Mouse (Mus musculus): Measurements from ENCODE around the gene Gstm5. TPM values are rescaled to one million over a fixed set of nuclear protein-coding genes. Genes with fewer than 3 reads are reported as not detected.

The Gstm5 gene
- polyA plus RNA-seq, 1 experiment from 2014 or later: 146 TPM

DNA sequence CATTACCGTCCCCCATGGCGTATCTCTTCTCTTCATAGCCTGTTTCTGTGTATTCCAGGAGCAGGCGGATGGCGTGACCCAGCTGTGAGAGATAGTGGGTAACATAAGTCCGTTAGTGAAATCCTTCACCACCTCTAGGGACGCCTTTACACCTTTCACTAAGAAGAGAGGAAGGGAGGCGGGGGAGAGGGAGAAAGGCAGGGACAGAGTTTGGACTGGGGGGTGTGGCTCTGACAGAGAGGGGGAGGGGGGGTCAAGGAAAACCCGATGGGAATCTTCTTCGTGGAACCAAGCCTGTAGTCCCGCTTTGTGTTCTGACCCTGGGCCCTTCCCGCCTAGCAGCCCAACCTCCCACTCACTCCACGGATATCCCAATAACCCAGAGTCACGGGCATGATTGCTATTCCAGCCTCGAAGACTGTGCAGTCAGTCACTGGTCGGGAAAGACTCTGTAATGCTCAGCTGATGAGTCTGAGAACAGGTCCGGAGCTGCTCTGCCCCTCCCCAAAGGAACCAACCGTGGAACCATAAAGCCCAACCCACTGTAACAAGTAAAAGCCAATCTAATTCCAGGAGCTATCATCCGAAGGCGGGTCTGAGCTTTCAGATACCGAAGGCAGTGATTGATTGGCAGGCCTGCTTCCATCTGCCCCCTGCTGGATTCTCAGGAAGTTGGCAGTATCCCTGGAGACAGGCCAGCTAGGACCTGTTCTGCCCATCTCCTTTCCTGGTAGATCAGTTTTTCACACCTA is 47.8 kb downstream of the Gstm5 start, which contains the start of gene Gstm6:
Gene Gstm6 (minus strand): TSS at position 511 of the 752 bp plus-strand sequence.
- H3K4me1 ChIP-seq: peaks cover 38% of the 10 kb centered on the region
- H3K9me3 ChIP-seq: no peaks in the 10 kb centered on the region
- H3K27ac ChIP-seq: peak within 1 kb of the TSS; percentile 67
- H3K27me3 ChIP-seq (ENCODE audit: insufficient read depth, poor library complexity, severe bottlenecking): 0 out of 2 replicates have a peak, but pooled peaks cover 5% of the 10 kb centered on the region
- H3K4me3 ChIP-seq: peak within 1 kb of the TSS; percentile 54
- WGBS: 7% methylated on average over 20 of the region's 20 CpGs
- no peaks in the 10 kb centered on the region for H3K36me3 ChIP-seq
- peak; percentile 86 for DNase-seq (ENCODE audit: low spot score)

DNA sequence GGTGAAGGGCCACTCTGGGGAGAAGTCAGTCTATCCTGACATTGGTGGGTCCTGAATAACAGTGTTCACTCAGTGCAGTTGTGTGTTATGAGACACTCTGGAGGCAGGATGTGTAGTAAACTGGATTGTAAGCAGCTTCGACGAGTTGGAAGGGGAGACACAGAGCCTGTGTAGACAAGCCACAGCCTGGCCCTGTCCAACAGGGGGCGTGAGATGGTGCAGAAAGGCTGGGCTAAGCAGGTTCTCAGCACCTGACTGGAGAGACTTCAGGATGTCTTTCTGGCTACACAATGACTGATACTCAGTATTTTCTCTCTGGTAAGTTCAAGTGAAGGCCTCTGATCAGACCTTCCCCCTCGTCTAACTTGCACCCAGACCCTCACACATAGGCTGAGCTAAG is 50.1 kb downstream of the Gstm5 start:
- DNase-seq (ENCODE audit: low spot score): no peak
- 54% methylated on average over 4 of the region's 4 CpGs for WGBS

More for the DNA sequence above, 50.1 kb downstream of the Gstm5 start:
- Histone ChIP-seq H3K27me3 (ENCODE audit: insufficient read depth, poor library complexity, severe bottlenecking) (peaks cover 5% of the 10 kb centered on the region; the same call in 1 of the 2 replicates), H3K9me3 (no peaks in the 10 kb centered on the region), H3K4me3 (no peak overlapping the region), H3K36me3 (no peaks in the 10 kb centered on the region), H3K27ac (no peak overlapping the region), H3K4me1 (peaks cover 23% of the 10 kb centered on the region)

Other genes starting within 250 kb of the Gstm5 start
- gene Ahcyl1, start 199.3 kb upstream of the Gstm5 start, polyA plus RNA-seq (2016; fragmentation: Nextera tagmentation; extraction: Ambion mirVana): 62.2 and 71.8 TPM in 2 replicates
- gene Csf1, start 135.4 kb upstream of the Gstm5 start, polyA plus RNA-seq (2016; fragmentation: Nextera tagmentation; extraction: Ambion mirVana): 10.4 and 11.3 TPM in 2 replicates
- gene Eps8l3, start 18.6 kb upstream of the Gstm5 start, polyA plus RNA-seq (2016; fragmentation: Nextera tagmentation; extraction: Ambion mirVana): not detected in 2 replicates
- gene Gstm7, start 36.0 kb downstream of the Gstm5 start, polyA plus RNA-seq (2016; fragmentation: Nextera tagmentation; extraction: Ambion mirVana): 14.1 and 16.1 TPM in 2 replicates
- 9.5 and 10.6 TPM in 2 replicates for gene Gstm6, start 47.9 kb downstream of the Gstm5 start, polyA plus RNA-seq (2016; fragmentation: Nextera tagmentation; extraction: Ambion mirVana)
- 1.2 TPM in 1 of 2 replicates, not detected in the other for gene Gstm3, start 73.5 kb downstream of the Gstm5 start, polyA plus RNA-seq (2016; fragmentation: Nextera tagmentation; extraction: Ambion mirVana)
- 46.9 and 47.2 TPM in 2 replicates for gene Gstm2, start 90.6 kb downstream of the Gstm5 start, polyA plus RNA-seq (2016; fragmentation: Nextera tagmentation; extraction: Ambion mirVana)
- gene Gstm1, start 122.2 kb downstream of the Gstm5 start, polyA plus RNA-seq (2016; fragmentation: Nextera tagmentation; extraction: Ambion mirVana): 30.1 and 62.2 TPM in 2 replicates
- gene Gstm4, start 149.1 kb downstream of the Gstm5 start, polyA plus RNA-seq (2016; fragmentation: Nextera tagmentation; extraction: Ambion mirVana): 16.9 and 21.1 TPM in 2 replicates
- 57.5 and 62.8 TPM in 2 replicates for gene Ampd2, start 190.8 kb downstream of the Gstm5 start, polyA plus RNA-seq (2016; fragmentation: Nextera tagmentation; extraction: Ambion mirVana)
- gene Gnat2, start 197.0 kb downstream of the Gstm5 start, polyA plus RNA-seq (2016; fragmentation: Nextera tagmentation; extraction: Ambion mirVana): 1.1 and 1.9 TPM in 2 replicates

All from heart, embryonic 10.5 days (tissue).